Mouse (Mus musculus) heart, adult 2 months (tissue): Measurements from ENCODE around the gene Sgpp1.
"Not testable (repeated sequence)": the region's sequence is repeated elsewhere in the genome, so short reads cannot be mapped to it uniquely, and the experiment has no call there.

ENCODE experiments used
- CTCF ChIP-seq: fragments of 200-600 bp; IDR thresholded peaks from 2 replicates; pipeline ENCODE4 v1.8.1; 2022; ENCODE audit warnings: antibody characterized with exemption, mild to moderate bottlenecking, moderate library complexity
- EP300 ChIP-seq: fragments of 200-500 bp; IDR thresholded peaks from 2 replicates; pipeline ENCODE4 v1.6.1; 2011; ENCODE audit warnings: low read depth, low read length, control low read depth; ENCODE audit not compliant: insufficient read depth
- POLR2A ChIP-seq: fragments of 200-500 bp; IDR thresholded peaks from 2 replicates; pipeline ENCODE4 v1.6.1; 2011; ENCODE audit warnings: mild to moderate bottlenecking, low read depth, low read length, control low read depth; ENCODE audit not compliant: insufficient read depth

DNA sequence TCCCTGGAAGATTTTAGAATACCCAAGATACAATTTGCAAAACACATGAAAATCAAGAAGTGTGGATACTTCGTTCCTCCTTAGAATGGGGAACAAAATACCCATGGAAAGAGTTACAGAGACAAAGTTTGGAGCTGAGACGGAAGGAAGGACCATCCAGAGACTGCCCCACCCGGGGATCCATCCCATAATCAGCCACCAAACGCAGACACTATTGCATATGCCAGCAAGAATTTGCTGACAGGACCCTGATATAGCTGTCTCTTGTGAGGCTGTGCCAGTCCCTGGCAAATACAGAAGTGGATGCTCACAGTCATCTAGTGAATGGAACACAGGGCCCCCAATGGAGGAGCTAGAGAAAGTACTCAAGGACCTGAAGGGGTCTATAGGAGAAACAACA lies 51.5 kb downstream of the Sgpp1 start:
- TF ChIP-seq POLR2A, CTCF, EP300: not testable (repeated sequence)
